Mouse (Mus musculus) skeletal muscle tissue, adult 2 months (tissue): Measurements from ENCODE around the gene Zbtb9.

Source experiments
- DNase-seq: peaks from one replicate; pipeline ENCODE4 v3.0.0-alpha.2; 2012; ENCODE audit warnings: low read depth, low spot score

The Zbtb9 gene

DNA sequence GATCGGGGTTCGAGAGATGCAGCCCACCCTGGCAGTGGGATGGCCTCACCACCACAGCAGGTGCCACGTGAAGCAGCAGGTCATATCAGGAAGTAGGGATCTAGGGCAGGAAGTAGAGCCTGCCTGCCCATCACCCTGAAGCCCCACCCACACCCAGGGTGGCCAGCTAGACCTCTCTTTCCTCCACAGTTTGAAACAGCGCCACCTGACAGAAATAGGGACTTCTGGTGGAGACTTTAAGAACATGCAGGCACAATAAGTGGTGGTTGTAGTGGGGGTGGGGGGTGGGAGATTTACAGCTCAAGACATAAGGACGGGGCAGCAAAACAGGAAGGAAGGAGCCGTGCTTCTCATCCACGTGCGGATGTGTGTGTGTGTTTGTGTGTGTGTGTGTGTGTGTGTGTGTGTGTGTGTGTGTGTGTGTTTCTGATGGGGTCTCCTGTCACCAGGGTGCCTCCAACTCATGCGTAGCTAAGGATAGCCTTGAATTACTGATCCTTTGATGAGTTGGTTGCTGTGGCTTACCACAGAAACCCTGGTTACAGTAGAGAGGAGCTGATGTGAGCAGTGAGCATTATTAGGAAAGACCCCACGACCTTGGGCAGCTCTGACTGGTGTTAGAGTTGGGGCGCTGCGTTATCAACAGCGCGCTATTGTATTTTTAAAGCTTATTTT is 39.2 kb downstream of the Zbtb9 start:
- no peak for DNase-seq

DNA sequence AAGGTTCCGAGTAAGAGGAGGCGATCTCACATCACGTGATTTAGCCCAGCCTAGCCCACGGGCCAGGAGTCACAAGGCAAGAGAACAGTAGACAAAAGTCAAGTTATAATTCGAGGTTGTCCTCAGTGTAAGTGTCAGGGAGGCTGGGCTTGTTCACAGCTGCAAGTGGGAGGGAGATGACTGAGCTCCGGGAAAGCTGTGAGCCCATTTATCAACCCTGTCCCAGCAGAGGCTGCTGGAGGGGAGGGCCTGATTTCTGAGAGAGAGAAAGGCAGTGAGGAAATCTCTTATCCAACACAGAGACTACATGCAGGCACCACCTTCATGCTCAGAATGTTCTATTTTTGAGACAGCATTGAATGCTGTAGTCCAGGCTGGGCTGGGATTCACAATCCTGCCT is 39.9 kb downstream of the Zbtb9 start:
- DNase-seq = no peak

DNA sequence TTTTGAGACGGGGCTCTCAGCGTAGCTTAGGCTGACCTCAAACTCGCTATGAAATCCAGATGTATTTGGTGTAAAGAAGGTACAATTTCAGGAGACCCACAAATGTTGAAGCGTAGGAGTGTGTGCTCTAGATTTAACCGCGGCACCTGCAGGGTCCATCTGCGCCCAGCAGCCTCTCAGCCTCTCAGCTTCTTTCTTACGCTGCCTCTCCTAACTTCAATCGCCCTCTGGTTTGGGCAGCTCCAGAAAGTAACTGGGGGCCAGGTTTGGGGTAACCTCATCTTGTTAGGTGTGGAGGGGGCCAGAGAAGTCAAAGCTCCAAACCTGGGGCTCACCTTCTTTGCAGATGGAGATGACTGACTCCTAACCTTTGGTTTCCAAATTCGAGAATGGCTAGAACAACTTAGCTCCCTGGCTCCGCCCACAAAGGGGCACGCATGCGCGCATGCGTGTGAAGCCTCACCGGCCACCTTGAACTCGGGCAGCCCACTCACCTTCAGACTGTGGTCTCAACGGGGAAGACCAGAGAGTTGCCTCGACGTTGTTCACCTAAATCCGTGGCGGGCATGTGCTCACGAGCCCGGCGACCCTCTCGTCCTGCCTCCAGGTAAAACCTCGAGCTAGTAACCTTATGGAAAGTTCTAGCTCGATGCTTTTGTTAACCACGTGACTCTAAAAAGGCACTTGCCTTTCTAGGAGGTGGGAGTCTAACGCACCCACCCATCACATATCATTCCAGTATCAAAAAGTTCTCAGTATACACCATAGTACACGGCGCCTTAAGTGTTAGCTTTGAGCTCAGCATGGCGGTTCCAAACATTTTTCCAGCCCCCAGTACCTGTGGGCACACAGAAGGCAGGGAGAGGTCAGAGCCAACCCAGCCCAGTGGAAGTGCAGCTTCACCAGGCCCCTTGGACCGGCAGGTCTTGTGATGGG is 44.9 kb downstream of the Zbtb9 start:
- peak; percentile 84 for DNase-seq

DNA sequence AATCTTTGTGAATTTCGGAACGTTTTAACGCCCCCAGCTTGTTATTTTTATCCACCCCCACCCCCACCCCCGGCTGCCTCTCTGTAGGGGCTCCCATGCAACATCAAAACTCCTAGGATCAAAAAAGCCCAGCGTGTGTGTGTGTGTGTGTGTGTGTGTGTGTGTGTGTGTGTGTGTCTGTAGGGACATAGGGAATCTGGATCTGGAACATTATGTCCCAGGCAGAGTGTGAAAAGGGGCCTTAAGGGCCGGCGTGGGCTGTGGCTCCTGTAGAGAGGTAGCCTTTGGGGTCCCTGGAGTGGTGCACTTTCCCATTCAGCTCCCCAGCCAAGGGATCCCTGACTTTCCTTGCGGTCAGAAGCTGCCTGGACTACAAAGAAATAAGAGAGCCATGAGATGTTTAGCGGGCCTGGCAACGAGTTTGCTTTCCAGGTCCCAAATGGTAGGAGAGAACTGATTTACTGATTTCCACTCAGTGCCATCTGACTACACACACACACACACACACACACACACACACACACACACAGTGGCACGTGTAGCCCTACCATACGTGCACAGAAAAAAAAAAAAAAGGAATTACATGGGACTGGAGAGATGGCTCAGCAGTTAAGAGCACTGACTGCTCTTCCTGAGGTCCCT is 45.7 kb downstream of the Zbtb9 start:
- no peak for DNase-seq

DNA sequence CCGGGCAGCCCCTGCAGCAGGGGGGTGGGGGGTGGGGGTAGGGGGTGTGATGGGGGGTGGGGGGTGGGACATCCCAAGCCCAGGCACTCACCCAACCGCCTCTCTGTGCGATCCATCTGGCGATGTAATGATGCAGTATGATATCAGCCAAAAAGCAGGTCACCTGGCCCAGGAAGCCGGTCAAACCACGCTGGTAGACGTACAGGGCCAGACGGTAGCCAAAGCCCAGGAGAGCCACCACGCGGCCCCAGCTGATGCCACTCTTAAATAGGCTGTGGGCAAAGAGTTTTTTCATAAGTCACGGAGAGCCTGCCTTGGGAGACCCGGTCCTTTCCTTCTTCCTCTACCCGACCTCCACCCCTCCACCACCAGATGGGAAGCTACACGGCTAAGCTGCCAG is 48.1 kb downstream of the Zbtb9 start:
- DNase-seq = no peak

DNA sequence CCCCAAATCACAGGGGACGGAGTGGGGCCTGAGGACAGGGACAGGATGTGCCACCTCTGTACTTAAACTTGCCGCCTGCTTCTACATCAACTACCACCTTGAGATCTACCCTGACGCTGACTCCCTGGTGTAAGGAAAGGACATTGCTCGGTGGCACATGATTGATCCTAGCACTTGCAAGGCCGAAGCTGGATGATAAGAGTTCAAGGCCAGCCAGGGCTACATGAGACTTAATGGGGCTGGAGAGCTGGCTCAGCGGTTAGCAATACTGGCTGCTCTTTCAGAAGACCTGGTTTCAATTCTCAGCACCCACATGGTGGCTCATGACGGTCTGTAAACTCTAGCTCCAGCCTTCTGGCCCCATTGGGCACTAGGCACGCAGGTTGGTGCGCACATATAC is 48.8 kb downstream of the Zbtb9 start:
- no peak for DNase-seq

DNA sequence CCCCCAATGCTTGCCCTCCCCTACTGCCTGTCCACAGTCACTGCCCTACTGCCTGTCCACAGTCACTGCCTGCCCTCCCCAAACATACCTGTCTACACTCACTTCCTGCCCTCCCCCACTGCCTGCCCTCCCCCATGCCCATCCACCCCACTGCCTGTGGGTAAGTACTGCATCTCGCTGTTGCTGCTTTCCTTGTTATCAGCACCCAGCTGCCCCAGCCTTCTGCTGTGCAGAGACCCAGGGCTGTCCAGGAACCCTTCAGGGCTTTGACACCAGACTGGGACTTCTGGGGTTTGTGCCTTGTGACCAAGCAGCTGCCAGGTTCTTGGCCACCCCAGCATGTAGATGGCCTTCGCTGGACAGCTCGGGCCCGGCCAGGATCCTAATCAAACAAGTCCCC is 50.4 kb downstream of the Zbtb9 start:
- DNase-seq = no peak

DNA sequence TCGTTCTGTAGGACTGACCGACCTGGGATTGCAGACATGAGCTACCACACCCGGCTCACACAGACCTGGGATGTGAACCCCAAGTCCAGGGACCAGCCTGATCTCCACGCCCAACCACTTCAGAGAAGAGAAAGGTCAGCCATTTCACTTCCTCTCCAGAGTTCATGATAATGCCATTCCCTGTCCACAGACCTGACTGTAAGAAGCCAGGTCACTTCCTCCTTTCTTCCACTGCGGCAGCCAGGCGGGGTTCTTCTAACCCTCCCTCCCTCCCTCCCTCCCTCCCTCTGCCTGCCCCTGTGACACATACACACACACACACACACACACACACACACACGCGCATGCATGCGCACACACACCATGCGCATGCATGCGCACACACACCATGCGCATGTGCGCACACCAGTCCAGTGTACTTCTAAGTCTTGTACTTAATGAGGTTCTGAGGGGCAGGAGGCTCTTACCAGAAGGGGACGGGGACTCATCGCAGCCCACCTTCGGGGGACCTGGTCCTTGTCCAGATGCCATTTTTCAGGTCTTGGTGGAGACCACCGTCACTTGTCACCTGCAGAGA is 52.4 kb downstream of the Zbtb9 start:
- DNase-seq = no peak

DNA sequence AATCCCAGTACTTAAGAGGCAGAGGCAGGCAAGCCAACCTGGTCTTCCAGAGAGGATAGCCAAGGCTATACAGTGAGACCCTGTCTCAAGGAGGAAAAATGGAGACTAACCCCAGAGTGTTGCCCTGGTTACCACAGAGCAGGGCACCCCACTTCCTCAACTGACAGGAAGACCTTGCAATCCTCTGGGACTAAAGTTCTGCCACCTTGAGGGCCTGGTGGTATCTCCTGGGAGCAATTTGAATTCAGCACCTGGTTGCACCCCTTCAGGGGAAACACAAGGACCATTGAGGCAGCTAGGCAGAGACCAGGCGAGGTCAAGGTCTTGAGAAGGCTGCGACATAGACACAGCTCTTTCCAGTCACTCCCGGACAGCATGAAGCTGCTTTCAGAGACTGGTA is 53.0 kb downstream of the Zbtb9 start:
- DNase-seq = no peak

DNA sequence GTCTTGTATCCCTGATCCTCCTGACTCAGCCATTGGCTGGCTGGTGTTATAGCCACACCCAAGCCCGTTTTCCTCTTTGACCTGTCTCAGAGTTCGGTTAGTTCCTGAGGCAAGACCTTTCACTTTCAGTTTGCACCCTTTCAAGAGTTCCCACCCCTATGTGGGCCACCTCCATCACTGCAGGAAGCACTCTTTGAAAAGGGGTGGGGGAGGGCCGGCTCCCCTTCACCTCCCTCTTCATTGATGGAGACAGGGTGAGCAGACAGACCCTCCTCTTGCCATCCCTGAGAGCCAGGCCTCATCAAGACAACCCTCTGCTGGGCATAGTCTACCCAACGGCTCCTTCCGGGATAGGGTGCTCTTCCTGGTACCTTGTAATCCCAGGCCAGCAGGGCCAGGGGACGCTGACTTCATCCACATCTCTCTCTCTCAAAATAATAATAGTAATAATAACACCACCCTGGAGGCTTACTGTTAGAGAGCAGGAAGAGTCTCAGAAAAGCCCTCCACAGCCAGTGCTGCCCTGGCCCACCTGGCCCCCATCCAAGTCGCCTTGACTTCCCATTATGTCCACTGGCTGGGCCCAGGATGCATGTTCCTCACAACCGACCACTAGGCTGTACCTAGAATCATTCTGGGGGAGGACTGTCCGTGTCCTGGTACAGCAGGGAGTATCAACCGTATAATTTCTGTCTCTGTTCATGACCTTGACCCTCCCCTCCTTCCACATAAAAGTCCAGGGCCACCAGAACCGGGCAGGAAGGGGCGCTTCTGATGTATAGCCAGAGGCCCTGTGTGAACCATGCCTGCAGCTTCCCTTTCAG is 54.7 kb downstream of the Zbtb9 start:
- no peak for DNase-seq

DNA sequence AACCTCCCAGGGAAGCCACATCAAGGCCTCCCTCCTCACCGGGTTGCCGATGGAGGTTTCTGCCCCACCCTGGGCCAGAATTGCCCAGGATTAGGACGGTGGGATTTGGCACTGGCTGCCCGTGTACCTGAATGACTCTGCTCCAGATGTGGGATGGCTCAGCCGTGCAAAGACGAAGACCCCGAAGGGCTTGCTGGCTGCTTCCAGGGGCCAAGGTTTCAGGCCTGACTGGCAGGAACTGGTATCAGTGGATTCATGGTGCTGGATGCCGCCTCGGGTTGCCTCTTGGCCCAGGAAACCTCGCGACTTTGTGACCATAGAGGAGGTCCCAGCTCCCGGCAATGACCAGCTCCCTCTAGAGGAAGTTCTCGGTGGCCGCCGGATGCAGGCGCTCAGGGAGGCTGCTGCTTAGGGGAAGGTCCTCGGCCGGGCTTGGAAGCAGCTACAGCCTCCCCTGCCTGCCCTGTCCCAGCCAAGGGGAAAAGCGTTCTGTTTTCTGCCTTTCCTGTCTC is 55.4 kb downstream of the Zbtb9 start:
- DNase-seq = peak; percentile 82

DNA sequence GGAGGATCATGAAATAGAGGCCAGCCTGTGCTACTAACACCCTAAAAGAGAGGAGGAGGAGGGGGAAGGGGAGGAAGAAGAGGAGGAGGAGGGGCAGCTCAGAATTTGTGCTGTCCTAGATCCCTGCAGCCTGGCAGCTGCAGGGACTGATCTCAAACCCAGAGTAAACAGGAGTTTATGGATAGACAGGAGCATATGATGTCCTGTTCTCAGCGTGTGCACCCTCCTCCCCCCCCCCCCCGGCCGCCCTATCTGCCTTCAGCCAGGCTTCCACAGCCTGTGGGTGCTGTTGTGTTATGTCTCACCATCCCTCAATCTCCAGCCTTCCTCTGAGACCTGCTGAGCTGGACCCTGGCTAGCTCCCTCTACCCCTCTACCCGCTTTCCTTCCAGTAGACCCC is 55.9 kb downstream of the Zbtb9 start, which contains the start of gene Bak1:
Gene Bak1 (minus strand): TSS at position 101 of the 400 bp plus-strand sequence.
- DNase-seq = no peak

DNA sequence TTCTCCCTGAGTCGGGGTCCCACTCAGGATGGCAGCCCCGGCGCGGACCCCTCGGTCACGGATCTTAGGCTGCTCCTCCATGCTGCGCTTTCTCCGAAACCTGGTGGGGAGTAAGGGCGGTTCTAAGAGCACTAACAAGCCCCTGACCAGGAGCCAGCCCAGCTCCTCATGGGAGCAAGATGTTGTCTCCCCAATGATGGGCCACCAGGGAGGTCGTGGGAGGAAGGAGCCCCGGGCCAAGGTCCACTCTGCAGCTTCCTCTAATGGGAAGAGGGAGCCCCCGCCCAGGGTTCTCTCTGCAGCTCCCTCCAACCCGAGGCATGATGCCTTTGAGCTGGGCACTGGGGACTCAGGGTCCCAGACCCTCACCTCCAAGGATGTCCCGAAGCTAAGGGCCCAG is 56.5 kb downstream of the Zbtb9 start:
- DNase-seq = no peak

DNA sequence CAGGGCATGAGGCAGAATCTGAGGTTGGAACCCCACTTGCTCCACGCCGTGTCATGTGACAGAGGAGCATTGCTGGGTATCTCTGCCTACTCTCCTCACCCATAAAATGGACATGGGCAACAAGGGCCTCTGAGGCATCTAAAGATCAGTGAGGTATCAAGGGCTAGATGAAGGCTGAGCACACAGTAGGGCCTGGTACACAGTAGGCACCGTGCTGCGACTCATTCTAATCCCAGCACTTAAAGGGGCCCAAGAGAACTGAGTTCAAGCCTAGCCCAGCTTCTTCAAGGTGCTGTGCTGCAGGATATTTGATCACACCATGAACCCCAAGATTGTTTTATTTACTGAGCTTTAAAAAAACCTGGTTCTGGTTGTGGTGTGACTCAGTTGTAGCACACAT is 57.9 kb downstream of the Zbtb9 start:
- no peak for DNase-seq

DNA sequence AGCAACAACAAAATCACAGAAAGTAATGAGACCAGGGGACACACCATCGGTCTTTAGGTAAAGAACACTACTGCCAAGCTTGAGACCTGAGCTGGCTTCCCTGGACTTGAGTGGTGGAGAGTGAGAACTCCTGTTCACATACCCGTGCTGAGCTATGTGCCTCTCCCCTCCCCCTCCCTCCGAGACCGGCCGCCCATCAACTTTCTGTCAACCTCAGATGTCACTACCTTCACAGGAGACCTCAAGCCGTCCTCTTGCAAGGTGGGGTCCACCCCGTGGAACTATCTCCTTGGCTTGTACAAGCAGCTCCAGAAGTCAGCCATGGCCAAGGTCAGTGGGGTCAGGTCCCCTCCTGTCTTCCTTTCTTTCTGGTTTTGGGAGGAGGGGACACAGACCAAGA is 59.4 kb downstream of the Zbtb9 start:
- DNase-seq = no peak

DNA sequence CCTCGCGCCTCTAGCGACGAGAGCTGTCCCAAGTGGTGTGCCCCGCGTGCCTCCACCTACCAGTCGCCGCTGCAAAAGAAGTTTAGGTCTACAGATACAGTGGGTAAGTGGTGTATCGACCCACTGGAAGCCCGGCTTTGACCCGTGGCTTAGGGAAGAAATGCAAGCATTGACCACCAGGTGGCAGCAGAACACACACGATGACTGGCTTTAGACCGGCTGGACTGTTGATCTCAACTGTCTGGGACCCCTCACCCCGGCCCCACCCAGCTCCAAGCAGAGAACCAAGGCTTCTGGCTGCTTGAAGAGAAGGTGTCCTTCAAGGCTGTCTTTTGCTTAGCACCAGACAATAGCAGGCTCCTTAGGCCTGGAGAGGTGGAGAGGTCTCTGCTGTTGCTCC is 59.9 kb downstream of the Zbtb9 start:
- peak; percentile 51 for DNase-seq

DNA sequence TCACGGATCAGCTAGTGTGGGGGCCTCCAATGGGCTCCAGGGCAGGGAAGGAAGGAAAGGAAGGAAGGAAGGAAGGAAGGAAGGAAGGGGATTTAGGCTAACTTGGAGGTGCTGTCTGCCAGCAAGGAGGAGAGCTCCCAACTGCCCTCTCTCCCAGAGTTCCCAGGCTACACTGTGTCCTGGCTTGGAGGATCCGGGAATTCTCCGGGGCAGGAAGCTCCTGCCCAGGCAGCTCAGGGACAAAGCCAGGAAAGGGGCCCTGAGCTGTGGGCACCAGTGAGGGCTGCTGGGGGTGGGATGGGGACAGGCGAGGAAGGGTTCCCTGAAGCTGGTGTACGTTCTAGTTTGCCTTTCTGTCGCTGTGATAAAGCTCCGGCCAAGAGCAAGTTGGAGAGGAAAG is 63.5 kb downstream of the Zbtb9 start:
- DNase-seq = no peak

DNA sequence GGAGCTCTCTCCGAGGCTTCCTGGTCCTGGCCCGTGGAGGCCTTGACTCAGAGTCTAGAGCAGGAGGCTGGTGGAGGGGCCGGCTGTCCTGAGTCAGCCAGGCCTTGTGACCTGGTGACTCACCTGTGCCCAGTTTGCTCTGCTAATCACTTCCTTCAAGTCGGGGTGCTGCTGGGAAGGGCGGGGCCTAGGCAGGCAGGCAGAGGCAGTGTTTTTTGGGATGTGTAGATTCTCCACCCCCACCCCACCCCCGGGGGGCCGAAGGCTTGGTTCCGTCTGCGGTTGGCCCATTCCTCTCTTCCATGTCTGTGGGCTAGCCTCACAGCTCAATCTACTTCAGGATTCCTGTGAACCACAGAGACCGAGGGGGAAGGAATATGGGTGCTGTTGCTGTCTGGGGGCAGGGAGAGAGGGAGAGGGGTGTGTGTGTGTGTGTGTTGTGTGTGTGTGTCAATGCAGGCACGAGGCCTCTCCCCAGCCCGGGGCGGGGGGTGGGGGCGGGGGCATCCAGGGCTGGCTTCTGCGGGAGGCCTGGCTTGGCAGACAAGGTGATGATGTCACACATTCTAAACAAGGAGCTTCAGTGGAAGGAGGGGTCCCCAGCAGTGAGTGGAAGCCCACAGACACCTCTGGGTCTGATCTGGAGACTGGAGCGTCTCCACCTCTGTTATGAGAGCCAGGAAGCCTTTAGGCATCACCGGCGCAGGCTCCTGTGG is 65.5 kb downstream of the Zbtb9 start:
- DNase-seq = no peak

DNA sequence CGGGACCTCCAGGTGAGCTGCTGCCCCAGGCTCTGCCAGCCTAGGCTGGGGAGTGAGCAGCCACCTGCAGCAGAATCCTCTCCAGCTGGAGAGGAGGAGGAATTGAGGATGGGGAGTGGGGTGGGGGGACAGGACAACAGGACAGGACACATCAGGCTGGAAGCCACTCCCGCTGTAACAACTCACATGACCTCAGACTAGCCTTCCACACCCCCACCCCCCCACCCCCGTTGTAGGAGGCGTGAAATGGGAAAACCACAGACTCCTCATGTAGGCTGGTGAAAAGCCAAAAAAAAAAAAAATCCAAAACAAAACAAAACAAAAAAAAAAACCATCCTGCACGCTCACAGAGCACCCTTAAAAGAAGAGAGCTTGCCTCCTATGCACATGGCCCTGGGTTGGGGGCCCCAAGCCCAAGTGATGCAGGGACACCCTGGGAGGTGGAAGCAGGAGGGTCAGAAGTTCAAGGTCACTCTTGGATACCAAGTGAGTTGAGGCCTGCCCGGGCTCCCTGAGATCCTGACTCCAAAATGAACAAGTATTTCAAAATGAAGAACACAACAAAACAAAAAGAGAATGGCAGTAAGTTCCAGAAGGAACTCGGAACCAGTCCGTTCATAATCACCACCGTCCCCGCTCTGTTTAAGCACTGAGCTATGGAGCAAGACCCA is 66.6 kb downstream of the Zbtb9 start:
- no peak for DNase-seq
